14 mouse cellular contexts compared by ENCODE assay signal in the genomic region with DNA sequence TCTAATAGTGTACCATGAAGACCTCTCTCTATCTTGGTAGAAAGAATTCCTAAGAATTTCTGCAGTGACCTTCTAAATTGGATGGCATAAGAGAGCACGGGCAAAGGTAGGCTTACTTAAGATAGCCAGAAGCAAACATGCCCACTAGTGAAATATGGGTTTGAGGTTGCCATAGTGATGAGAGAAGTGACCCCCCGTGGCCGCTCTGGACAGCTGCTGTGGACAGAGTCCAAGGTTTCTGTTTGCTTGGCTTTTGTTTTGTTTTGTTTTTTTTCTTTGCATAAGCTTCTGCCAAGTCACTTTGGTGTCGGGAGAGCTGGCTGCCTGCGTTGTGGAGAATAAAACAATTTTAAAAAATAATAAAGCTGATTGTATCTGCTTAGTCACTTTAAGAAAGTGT.
DNase-seq lines count a peak whose midpoint lies in the region; ATAC-seq lines count a peak whose summit lies in the region.
"Had no signal": no experiment of that assay in that cellular context is flagged by ENCODE, and none has a peak within 500 bp of the region (broad histone marks: within the 10 kb centered on the region; RNA-seq: fewer than 3 reads in every experiment).

No protein-coding gene starts in this region.

- 46% methylated on average over 5 of the region's 5 CpGs for WGBS in kidney, embryonic 16.5 days

- no peaks in the 10 kb centered on the region for H3K27me3 ChIP-seq in kidney, embryonic 16.5 days (ENCODE audit: insufficient read depth, low read length)
- H3K27me3 ChIP-seq: forebrain, embryonic 12.5 days; heart, embryonic 12.5 days had no signal

- H3K4me2 ChIP-seq in kidney, embryonic 16.5 days (replicated peaks; ENCODE audit: low read depth, low read length) = no peak overlapping the region
- H3K4me2 ChIP-seq: forebrain, embryonic 12.5 days; heart, embryonic 12.5 days had no signal

- no peaks in the 10 kb centered on the region for H3K4me1 ChIP-seq in kidney, embryonic 16.5 days (ENCODE audit: insufficient read depth, low read length)
- H3K4me1 ChIP-seq: heart, embryonic 12.5 days had no signal

- no peak overlapping the region for H3K9ac ChIP-seq in kidney, embryonic 16.5 days (replicated peaks; ENCODE audit: low read length)
- H3K9ac ChIP-seq: forebrain, embryonic 12.5 days; heart, embryonic 12.5 days had no signal

- peak; percentile 61 to 66 for DNase-seq in cerebellum, postnatal 10 days
- no peak for DNase-seq in cerebellum, adult 9-11 months
- DNase-seq in kidney, postnatal 10 days = peak; percentile 27
- peak; percentile 21 for DNase-seq in lung, postnatal 10 days
- no peak for DNase-seq in lung, postnatal 36 days
- peak; percentile 4 for DNase-seq in skeletal muscle tissue, adult 2 months (ENCODE audit: low read depth, low spot score)
- no peak for DNase-seq in layer of hippocampus, postnatal 10 days (ENCODE audit: low spot score in 2 of 2)
- DNase-seq: cerebellum, postnatal 36 days; layer of hippocampus, adult 9-11 months; thymus, postnatal 36 days had no signal

- ATAC-seq in kidney, embryonic 16.5 days (ENCODE audit: low FRiP score, low TSS enrichment) = no peak
- ATAC-seq: inflammation-experienced regulatory T-cells, adult 6 months had no signal

- H3K9me3 ChIP-seq in kidney, embryonic 16.5 days (ENCODE audit: low read length) = no peaks in the 10 kb centered on the region
- H3K9me3 ChIP-seq: forebrain, embryonic 12.5 days; heart, embryonic 12.5 days had no signal

- no peaks in the 10 kb centered on the region for H3K36me3 ChIP-seq in kidney, embryonic 16.5 days (ENCODE audit: insufficient read depth, low read length)
- H3K36me3 ChIP-seq: forebrain, embryonic 12.5 days; heart, embryonic 12.5 days had no signal

- H3K27ac ChIP-seq in kidney, embryonic 16.5 days (ENCODE audit: low read length) = no peak overlapping the region
- H3K27ac ChIP-seq: forebrain, embryonic 12.5 days had no signal

- H3K4me3 ChIP-seq in kidney, embryonic 16.5 days (ENCODE audit: low read length) = no peak overlapping the region
- H3K4me3 ChIP-seq: forebrain, embryonic 12.5 days; heart, embryonic 12.5 days had no signal

Comparison
In these comparisons a context has a peak if more than half of its experiments do, and no peak if none do; other contexts are left out.
1. DNase-seq: peak in cerebellum, postnatal 10 days (2 of 2), kidney, postnatal 10 days (single experiment), lung, postnatal 10 days (single experiment) and skeletal muscle tissue, adult 2 months (single experiment); none in cerebellum, adult 9-11 months (single experiment), lung, postnatal 36 days (single experiment) and layer of hippocampus, postnatal 10 days (0 of 2).